Mouse (Mus musculus): ENCODE measurements around the gene Bhmt2.

DNA sequence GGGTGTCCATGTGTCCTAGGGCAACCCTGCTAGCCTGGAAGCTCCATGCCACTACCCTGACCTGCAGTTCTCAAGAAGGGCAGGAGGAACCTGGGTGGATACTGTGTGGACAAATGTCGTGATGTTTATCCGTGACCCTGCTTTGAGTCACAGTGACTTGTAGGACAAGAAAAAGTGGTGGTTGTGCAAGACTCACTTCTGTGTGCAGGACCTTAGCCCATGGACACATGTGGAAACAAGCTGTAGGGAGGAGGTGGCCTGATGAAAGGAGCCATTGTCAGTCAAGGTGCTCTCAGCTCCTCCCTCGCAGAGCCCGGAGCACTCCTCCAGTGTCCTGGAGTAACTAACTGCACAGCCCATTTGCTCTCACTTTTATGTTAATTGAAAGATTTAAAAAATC, 31.6 kb upstream of the Bhmt2 start:
- TF ChIP-seq CTCF (IDR thresholded peaks at IDR 0.05; ENCODE audit: extremely low read depth, insufficient read length, insufficient replicate concordance, low read depth, low read length), result no peak
- no peak for TF ChIP-seq POLR2A (IDR thresholded peaks at IDR 0.05; ENCODE audit: low read depth, low read length)
